Mouse (Mus musculus) erythroid progenitor cell, adult 5-6 weeks (primary cell): ENCODE data around the gene Prkce. TPM values are rescaled to one million over a fixed set of nuclear protein-coding genes. Genes with fewer than 3 reads are reported as not detected.
"Not testable (repeated sequence)": the region's sequence is repeated elsewhere in the genome, so short reads cannot be mapped to it uniquely, and the experiment has no call there.

Experiments
- ATAC-seq: replicated peaks from 2 replicates; pipeline ENCODE4 v1.8.0; 2016; ENCODE audit warnings: moderate number of reproducible peaks, mild to moderate bottlenecking, moderate TSS enrichment, inconsistent platforms; ENCODE audit not compliant: poor library complexity, low FRiP score, severe bottlenecking
- total RNA-seq, 2 experiments: library from RNA; stranded (forward) in 1 of 2; stranded (reverse) in 1 of 2; fragments of 150-400 nt in 1 of 2; fragments of 186-747, 209-891 nt in 1 of 2; gene quantifications; 2 replicates each; pipeline versions ENCODE4 v1.2.3 to v1.2.4; 2015 to 2017; ENCODE audit warnings: low replicate concordance in 2 of 2

Prkce gene
- total RNA-seq, 2 experiments from 2014 or later: 0.30 to 2.9 TPM

DNA sequence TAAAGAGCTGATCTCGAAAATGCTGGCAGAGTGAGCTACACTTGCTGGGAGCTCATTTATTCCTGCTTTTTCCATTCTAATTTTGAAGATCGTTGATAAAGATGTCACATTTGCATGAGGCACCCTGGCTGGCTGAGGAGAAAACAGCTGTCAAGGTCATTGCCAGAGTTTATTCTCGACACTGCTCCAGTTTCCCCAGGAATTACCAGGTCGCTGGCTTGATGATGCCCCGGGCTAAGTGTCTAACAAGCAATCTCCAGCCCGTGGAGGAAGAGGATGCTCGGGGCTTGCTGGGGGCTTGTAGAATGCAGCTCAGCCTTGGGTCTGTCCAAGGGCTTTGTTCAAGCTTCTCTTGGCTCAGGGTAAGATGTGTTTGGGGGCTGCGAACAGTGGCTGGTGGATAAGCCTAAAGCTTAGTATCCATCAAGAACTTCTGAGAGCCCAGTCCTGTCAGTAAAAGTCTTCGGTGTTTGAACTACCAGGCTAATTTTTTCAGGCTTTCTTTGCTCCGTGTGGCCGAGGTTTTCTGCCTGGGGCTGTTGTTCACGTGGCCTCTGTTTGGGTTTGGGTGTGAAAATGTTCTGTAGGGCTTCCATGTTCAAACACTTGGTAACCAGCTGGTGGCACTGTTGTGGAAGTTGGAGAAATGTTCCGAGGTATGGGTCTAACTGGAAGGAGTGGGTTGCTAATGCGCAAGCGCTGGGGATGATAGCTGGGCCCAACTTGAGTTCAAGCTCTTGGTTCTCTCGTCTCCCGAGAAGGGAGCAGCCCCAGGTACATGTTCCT is 293.3 kb downstream of the Prkce start:
- no peak for ATAC-seq

DNA sequence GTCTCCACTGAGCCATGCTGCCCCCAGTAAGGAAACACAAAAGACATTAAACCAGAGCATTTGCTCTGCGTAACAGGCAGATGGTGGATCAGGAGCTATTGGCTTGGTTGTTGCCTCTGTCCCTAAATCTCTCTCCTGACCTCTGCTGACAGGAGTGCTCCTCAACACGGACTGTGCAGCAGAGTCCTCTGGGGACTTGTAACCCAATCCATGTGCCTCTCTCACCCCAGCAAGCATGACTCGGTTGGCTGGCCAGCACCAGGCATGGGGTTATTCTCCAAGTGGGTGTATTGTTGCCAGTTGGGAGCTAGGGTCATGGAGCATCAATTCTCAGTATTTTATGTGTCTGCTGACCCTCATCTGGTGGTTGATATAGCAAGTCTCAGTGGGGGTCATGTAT is 295.8 kb downstream of the Prkce start:
- no peak for ATAC-seq

DNA sequence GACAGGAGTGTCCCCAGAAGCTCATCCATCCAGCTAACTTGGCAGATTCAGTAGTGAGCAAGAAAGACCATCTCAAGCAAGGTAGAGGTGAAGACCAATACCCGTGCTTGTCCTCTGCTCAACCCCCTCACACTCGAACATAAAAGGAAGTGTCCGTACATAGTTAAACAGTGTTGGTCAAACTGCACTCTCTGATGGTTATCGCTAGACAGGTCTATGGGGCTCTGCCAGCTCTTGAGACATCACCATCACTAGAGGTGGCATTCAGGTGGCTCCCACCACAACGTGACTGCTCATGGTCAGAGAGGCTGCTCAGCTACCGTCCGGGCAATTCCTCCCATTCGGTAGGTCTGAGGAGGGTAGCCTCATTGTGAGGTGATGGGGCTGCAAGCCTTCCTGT is 296.6 kb downstream of the Prkce start:
- ATAC-seq: no peak

DNA sequence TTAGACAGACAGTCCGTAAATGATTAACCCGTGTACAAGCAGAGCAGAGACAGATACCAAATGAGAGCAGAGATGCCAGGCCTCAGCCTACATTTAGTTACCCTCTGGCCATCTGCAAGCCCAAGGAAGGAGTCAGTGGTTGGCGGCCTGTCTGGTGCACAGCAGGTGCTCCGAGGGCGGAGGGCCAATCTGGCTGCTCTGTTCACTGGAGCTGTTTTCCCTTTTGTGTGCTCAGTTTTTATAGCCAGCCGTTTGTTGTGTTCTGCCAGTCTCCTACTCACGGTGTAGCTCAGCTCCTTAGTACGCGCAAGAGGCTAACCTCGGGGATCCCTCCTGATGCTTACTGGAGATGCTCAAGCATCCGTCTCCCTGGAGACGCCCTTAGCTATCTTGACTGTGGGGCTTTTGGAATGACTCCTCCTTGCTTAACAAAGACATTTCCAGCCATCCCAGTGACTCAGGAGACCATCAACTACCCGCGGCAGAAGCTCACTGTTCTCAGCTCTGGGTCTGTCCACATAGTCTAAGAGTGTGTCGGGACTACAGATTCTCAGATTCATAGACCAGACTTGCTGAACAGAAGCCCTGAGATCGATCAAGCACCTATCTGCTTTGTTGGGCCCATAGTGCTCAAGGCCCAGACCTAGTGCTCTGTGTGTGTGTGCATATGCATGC is 297.2 kb downstream of the Prkce start:
- ATAC-seq: no peak

DNA sequence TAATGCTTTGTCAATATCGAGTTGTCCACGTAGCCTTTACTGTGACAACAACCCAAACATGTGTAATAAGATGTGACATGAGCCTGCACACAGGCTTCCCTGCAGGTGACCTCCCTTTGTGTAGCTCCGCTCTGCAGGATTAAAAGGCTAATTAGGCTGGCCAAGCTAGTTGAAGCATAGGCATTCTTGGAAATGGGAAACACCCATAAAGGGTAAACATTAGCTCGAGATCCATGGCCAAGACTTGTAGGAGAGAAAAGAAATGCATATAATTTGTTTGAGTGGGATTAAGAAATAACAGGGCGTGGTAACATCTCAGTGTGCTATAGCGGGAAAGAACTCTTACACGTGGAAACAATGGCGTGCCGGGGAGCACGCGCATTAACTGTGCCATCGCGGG is 298.3 kb downstream of the Prkce start:
- no peak for ATAC-seq

DNA sequence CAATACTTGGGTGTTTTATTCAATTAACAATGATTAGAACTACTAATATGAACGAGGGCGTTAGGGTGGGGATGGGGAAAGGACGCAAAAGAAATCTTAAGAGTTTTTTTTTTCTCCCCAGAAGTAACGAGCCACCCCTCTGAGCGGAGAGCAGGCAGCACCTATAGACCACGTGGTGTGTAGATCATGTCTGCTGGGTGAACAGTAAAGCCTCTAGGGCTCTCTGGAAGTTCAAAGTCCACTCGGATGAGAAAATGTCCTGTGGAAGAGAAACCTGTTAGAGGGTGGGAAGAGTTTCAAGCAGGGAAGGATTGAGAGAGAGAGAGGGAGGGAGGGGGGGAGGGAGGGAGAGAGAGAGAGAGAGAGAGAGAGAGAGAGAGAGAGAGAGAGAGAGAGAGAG is 298.8 kb downstream of the Prkce start:
- ATAC-seq: no peak

DNA sequence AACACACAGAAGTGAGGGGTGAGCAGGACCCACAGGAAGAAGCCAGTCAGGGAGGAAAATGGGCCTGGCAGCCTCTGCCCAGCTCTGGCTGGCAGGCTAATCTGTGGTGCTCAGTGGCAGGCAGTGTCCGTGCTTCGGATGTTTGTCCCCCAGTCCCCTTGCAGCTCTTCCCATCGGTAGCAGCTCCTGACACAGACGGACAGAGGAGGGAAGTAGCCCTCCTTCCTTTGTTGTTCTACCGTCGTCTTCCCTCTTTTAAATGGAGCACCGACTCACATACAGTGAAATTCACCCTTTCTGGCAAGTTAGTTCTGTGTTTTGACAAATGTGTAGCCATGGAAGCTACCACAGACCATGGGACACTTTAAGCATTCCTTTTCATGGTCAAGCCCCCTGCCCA is 299.3 kb downstream of the Prkce start:
- ATAC-seq: no peak

DNA sequence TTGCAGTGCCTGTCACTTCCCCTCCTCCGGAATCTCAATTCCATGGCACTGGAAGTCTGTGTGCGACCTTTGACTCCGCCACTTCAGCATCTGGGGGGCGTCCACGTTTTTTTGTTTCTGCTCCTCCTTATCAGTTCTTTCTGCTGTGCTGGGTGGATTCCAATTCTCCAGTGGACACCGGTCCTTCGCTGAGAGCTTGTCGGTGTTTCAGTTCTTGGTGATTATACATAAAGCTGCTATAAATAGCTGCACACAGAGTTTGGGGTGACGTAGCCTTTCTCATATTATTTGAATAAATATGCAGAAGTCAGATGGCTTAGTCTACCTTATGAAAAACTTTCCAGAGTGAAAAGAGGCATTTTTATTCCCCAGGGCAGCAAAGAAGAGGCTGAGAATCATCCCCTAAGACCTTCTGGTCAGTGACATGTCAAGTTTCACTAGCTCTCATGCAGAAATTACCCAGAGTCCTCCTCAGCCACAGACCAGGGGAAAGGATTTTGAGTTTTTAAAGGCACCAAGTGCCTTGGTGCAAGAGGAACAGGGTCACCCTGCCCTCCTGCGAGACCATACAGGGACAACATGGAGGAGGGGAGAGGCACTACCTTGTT is 299.8 kb downstream of the Prkce start:
- no peak for ATAC-seq

DNA sequence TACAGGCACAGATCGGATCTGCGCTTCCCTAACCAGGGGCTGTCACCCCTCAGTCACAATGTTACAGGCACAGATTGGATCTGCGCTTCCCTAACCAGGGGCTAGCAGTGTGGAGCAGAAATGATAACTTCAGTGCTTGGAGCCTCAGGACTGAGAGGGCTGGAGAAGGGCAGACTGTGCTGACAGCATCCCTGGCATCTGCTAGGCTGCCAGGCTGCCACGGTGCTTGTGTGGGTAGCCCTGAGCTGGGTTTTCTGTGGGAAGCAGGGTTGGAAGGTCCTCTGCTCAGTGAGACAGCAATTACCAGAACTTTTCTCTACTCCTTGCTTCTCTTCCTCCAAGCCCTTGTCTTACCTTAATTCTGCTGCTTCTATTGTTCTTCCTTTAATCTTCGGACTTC is 300.4 kb downstream of the Prkce start:
- ATAC-seq: no peak

DNA sequence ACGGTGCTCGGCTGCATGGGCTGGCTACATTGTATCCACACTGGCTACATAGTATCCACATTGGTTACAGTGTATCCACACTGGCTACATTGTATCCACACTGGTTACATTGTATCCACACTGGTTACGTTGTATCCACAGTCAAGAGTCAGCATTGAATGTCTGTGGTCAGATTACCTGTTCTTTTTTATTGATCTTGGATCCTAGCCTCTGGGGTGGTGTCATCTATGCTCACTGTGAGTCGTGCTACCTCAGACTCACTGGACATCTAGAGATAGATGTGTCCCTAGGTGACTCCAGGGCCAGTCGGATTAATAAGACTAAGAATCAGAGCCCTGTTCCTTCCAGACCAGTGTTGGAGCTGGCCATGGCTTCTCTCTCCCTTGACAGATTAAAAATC is 302.6 kb downstream of the Prkce start:
- no peak for ATAC-seq

DNA sequence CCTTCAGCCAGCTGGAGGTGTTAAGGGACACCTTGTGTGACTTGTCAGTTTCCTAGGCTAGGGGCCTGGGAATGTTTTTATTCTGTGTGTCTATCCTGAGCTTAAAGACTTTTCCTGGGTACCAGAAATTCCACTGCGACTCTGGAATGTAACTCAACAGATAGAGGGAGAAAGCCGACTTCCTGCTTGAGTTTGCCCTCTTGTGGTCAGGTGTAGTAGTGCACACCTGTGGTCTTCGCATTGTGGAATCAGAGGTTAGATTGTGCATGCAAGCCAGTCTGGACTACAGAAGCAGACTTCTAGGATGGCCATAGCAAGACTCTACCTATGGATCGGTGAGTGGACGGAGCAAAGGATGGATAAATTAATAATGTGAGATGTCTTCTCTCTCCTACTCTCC is 304.1 kb downstream of the Prkce start:
- no peak for ATAC-seq

DNA sequence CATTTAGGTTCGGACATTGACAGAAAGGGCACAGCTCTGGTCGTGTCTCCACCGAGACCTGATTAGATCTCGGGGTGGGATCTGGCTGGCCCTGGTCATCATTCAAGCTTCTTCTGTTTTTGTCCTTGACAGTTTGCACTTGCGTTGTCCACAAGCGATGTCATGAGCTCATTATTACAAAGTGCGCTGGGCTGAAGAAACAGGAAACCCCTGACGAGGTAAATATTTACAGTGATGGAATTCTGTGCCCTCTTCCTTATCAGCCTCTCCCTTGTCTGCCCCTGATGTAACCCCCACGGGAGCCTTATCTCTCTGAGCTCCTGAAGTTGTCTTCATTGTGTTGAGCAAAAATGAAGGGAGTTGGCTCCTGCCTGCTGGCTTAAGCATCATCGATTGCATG is 309.1 kb downstream of the Prkce start:
- ATAC-seq: no peak

DNA sequence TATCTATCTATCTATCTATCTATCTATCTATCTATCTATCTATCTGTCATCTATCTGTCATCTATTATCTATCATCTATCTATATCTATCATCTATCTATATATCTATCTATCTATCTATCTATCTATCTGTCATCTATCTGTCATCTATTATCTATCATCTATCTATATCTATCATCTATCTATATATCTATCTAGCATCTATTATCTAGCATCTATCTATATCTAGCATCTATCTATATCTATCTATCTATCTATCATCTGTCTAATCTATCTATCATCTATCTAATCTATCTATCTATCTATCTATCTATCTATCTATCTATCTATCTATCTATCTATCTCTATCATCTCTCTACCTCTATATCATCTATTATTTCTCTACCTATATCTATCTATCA is 309.8 kb downstream of the Prkce start:
- ATAC-seq: not testable (repeated sequence)

DNA sequence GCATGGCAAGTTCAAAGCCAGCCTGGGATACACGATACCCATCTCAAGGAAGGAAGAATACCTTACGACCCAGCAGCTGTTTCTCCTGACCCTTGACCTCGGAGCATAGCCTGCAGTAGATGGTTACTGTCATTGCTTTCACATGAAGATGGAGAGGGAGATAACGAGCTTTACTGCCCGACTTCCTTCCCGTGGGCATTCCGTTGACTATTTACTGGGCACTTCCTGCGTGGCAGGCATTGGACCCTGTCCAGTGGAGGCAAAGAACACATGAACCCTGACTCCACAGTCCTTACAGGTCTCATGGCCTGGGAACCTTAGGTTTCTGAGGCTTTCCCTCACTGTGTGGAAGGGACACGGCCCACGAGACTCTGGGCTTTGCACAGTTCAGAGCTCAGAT is 311.8 kb downstream of the Prkce start:
- no peak for ATAC-seq

DNA sequence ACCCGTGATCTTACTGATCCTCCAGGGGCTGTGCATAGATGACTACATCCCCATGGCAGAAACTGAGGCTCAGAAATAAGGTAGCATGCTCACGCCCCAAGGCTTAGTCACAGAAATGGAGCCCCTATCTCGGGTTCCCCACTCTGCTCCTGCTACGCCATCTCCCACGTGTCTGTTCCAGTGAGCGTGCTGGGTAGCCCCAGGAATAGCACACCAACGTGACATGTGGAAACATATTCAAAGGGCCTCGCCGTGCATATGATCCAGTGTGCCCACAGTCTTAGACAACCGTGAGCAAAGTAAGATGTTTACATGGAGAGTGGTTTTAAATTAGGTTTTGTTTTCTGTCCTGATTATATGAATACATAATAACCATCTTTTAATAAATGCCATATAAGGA is 315.1 kb downstream of the Prkce start:
- no peak for ATAC-seq

DNA sequence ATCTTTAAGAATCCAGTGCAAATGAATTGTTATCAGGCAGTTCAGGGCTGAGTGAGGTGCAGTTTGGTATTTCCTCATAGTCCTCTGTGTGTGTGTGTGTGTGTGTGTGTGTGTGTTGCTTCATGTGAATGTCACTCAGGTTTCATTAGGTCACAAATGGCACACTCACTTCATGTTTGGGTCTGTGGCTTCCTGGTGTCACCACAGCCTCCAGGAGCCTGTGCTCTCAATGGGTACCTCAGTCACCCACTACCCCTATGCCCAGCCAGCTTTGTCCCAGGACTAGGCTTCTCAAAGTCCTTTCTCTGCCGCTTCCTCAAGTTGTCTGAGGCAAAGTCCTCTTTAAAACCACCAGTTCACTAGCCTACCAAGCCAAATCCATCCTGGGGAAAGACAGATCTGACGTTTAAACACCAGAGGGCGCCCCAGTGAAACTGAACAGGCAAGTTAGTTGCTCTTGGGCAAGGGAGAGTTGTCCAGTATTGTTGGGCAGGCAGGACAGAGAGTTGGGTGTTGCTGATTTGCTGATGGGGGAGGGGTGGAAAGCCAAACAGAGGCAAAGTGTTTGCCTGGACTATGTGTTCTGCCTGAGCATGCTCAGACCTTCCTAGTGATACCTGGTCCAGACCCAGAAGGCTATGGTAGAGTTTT is 316.6 kb downstream of the Prkce start:
- no peak; the same call in 1 of the 2 replicates for ATAC-seq

DNA sequence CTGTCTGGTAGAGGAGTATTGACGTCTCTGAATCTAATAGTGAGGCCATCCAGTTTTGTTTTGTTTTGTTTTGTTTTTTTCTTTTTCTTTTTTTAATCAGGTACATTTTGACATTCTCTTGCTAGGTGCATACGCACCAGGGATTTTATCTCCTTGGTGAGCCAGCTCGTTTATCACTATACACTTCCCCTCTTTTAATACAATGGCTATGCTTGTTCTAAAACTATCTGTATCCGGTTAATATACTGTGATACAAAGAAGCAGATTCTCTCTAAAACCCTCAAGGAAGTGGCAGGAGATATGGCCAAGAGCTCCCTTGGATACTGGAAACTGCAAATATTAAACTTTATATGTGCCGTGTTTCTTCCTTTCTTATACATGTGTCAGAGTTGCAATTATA is 319.1 kb downstream of the Prkce start:
- ATAC-seq: no peak

DNA sequence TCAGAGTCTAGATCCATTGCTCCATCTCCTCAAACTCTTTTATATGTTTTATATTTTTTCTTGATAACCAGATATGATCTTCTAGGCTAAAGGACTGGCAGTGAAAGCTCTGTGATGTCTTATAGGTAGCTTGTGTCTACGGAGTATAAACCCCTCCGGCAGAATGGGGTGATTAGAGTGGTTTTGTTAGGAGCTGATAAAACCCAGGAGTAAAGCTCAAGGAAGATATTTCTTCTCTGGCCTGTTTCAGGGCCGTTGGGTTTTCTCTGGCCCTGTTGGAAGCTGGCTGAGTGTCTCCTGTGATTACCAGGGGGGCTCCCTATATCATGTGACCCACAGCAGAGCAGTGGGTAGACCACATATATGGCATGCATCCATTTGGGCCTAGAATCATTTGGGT is 319.9 kb downstream of the Prkce start:
- ATAC-seq: no peak

DNA sequence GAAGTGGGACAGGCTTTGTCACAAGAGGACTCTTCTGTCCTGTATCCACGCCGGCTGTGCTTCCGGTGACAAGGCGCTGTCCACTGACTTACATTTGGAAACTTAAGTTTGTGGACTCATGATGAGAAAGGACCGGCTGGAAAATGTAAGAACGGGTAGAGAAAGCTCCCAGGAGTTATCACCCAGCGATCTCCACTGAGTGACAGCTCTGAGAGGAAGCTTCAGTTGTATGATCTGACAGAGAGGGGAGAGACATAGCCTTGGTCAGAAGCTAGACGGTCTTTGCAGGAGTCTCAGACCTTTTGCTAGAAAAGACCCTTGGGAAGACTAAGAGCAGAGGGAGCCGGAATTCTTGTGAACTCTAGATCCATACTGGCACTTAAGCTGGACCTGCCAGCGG is 322.2 kb downstream of the Prkce start:
- ATAC-seq: no peak

DNA sequence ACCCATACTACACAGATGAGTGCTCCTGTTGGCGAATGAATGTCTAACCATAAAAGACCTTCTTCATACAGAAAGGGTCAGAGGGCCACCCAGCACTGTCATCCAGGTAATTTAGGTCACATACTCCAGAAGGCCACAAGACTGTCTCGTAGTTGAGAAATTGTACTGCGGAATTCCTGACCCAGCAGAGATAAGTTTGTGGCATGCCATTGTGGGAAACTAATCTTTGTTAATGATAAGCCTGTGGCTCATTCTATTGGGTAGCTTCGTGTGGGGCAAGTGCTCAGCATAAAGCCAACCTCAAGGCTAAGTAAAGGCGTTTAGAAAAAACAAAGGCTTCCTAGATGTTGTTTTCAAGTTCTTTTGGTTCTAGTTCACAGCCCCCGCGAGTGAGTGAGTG is 324.8 kb downstream of the Prkce start:
- no peak for ATAC-seq

DNA sequence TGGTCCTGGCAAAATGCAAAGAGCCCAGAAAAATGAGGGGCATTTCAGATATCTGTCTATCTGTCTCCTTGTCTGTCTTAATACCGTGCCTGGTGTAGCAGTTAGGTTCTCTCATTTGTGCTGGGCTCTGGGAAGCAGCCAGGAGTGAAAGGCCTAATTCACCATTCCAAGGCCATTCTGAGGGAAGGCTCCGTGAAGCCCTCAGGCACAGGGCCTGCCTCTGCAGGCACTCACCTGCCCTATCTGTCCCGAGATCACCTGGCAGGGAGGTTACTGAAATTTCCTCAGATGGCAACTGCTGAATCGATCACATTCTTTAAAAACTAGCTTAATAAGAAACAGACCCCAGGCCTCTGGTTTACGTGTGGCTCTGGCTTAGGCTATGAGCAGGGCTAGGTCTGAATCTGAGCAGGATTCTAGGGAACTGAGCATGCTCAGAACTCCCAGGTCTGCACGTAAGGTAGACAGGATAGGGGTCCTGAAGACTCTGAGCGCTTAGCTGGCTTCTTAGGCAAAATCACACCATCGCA is 326.4 kb downstream of the Prkce start:
- ATAC-seq: no peak
